Mouse (Mus musculus) CH12.LX (cell line): Measurements from ENCODE around the gene Asb9. TPM values are rescaled to one million over a fixed set of nuclear protein-coding genes. Genes with fewer than 3 reads are reported as not detected.

Experiments
- DNase-seq: peaks from one replicate; pipeline ENCODE4 v3.0.0-alpha.2; 2013; ENCODE audit errors: extremely low read depth
- H3K27ac ChIP-seq: 2 replicates; pipeline ENCODE4 v1.5.1; 2012; ENCODE audit warnings: low read depth, mild to moderate bottlenecking, control low read depth, moderate library complexity; ENCODE audit not compliant: insufficient read depth
- H3K27me3 ChIP-seq: replicated peaks from 2 replicates; pipeline ENCODE3; 2012; ENCODE audit warnings: inconsistent platforms
- H3K36me3 ChIP-seq, 2 experiments: replicated peaks in 1 of 2; 2 replicates each; pipeline versions ENCODE3 to v1.6.1; 2012; ENCODE audit warnings: inconsistent platforms in 1 of 2, low read length in 1 of 2, mild to moderate bottlenecking in 1 of 2, mixed read lengths in 1 of 2, moderate library complexity in 1 of 2; ENCODE audit not compliant: control insufficient read depth in 1 of 2, insufficient read depth in 1 of 2
- H3K4me1 ChIP-seq, 2 experiments: 2 replicates each; pipeline ENCODE4 v1.6.1; 2012; ENCODE audit warnings: inconsistent platforms in 1 of 2, moderate library complexity in 1 of 2; ENCODE audit not compliant: insufficient read depth in 2 of 2, control insufficient read depth in 1 of 2
- H3K4me2 ChIP-seq: 2 replicates; pipeline ENCODE4 v1.6.1; 2012; ENCODE audit warnings: low read depth, mild to moderate bottlenecking, control low read depth; ENCODE audit not compliant: poor library complexity, insufficient read depth, severe bottlenecking
- H3K4me3 ChIP-seq, 3 experiments: fragments of 150-350 bp in 1 of 3; sonication (generic) in 1 of 3; replicated peaks in 1 of 3; 2 replicates each; pipeline versions ENCODE3 to v1.5.1; 2011 to 2012; ENCODE audit warnings: low read depth in 2 of 3, low read length in 2 of 3, mild to moderate bottlenecking in 2 of 3, moderate library complexity in 2 of 3, control low read depth in 1 of 3, improper control_type of control experiment in 1 of 3, inconsistent platforms in 1 of 3, mixed read lengths in 1 of 3; ENCODE audit not compliant: poor library complexity in 1 of 3
- H3K79me2 ChIP-seq: replicated peaks from 2 replicates; pipeline ENCODE4 v1.6.1; 2012; ENCODE audit warnings: mild to moderate bottlenecking, moderate library complexity; ENCODE audit not compliant: control insufficient read depth, poor library complexity, insufficient read depth, severe bottlenecking; ENCODE audit errors: extremely low read depth
- H3K9ac ChIP-seq: 2 replicates; pipeline ENCODE4 v1.6.1; 2012; ENCODE audit warnings: low read depth, mild to moderate bottlenecking, control low read depth, moderate library complexity; ENCODE audit not compliant: insufficient read depth
- H3K9me3 ChIP-seq: replicated peaks from 2 replicates; pipeline ENCODE3; 2012; ENCODE audit warnings: low read length, inconsistent platforms, mixed read lengths
- CHD2 ChIP-seq: IDR thresholded peaks from 2 replicates; pipeline ENCODE4 v1.6.1; 2011; ENCODE audit warnings: low read length, improper control_type of control experiment
- CTCF ChIP-seq, 2 experiments: IDR thresholded peaks in 1 of 2; conservative IDR thresholded peaks in 1 of 2; 2 replicates each; pipeline ENCODE4 v1.5.1; 2011 to 2012; ENCODE audit warnings: low read depth in 2 of 2, low read length in 2 of 2, improper control_type of control experiment in 1 of 2, inconsistent platforms in 1 of 2, mild to moderate bottlenecking in 1 of 2, moderate library complexity in 1 of 2
- E2F4 ChIP-seq: IDR thresholded peaks from 2 replicates; pipeline ENCODE4 v1.6.1; 2011; ENCODE audit warnings: low read depth, low read length, improper control_type of control experiment; ENCODE audit not compliant: insufficient replicate concordance
- HCFC1 ChIP-seq: IDR thresholded peaks from 2 replicates; pipeline ENCODE4 v1.6.1; 2012; ENCODE audit warnings: low read depth, mild to moderate bottlenecking, inconsistent platforms, low read length, improper control_type of control experiment
- JUN ChIP-seq: IDR thresholded peaks from 2 replicates; pipeline ENCODE4 v1.6.1; 2011; ENCODE audit warnings: low read depth, mild to moderate bottlenecking, low read length, improper control_type of control experiment, moderate library complexity; ENCODE audit not compliant: insufficient read depth
- MAFK ChIP-seq: IDR thresholded peaks from 2 replicates; pipeline ENCODE4 v1.6.1; 2011; ENCODE audit warnings: low read length, improper control_type of control experiment; ENCODE audit not compliant: insufficient replicate concordance
- MAX ChIP-seq: IDR thresholded peaks from 2 replicates; pipeline ENCODE4 v1.6.1; 2011; ENCODE audit warnings: low read length, improper control_type of control experiment
- MEF2A ChIP-seq: IDR thresholded peaks from 2 replicates; pipeline ENCODE4 v1.6.1; 2014; ENCODE audit warnings: low read depth, mild to moderate bottlenecking, inconsistent platforms, low read length, improper control_type of control experiment, borderline replicate concordance
- NELFE ChIP-seq: IDR thresholded peaks from 2 replicates; pipeline ENCODE4 v1.6.1; 2011; ENCODE audit warnings: low read depth, low read length, improper control_type of control experiment
- RAD21 ChIP-seq: IDR thresholded peaks from 2 replicates; pipeline ENCODE4 v1.6.1; 2011; ENCODE audit warnings: low read depth, mild to moderate bottlenecking, low read length, improper control_type of control experiment, moderate library complexity
- RCOR1 ChIP-seq: conservative IDR thresholded peaks from 2 replicates; pipeline ENCODE4 v1.6.1; 2012; ENCODE audit warnings: low read depth, mild to moderate bottlenecking, inconsistent platforms, low read length, improper control_type of control experiment
- SMC3 ChIP-seq: IDR thresholded peaks from 2 replicates; pipeline ENCODE4 v1.6.1; 2011; ENCODE audit warnings: low read depth, low read length, improper control_type of control experiment
- TBP ChIP-seq: conservative IDR thresholded peaks from 2 replicates; pipeline ENCODE4 v1.6.1; 2011; ENCODE audit warnings: low read depth, low read length, improper control_type of control experiment
- USF1 ChIP-seq: IDR thresholded peaks from 2 replicates; pipeline ENCODE4 v1.6.1; 2014; ENCODE audit warnings: low read depth, mild to moderate bottlenecking, inconsistent platforms, low read length, improper control_type of control experiment
- ZNF384 ChIP-seq: IDR thresholded peaks from 2 replicates; pipeline ENCODE4 v1.6.1; 2012; ENCODE audit warnings: low read depth, low read length, improper control_type of control experiment, inconsistent platforms
- dilution Hi-C: fragments of 300-500 bp; cut with MboI; formaldehyde crosslinking; loops from 2 replicates; pipeline ENCODE4 v1.14.3; 2020; ENCODE audit warnings: low sequenced_read_pairs; ENCODE audit not compliant: extremely low pct_unique_long_range_greater_than_20kb, extremely low pct_ligation_motif_present
- in situ Hi-C: fragments of 300-500 bp; cut with MboI; formaldehyde crosslinking; loops from 3 replicates; pipeline ENCODE4 v1.14.3; 2019; ENCODE audit warnings: low sequenced_read_pairs, low pct_ligation_motif_present, low pct_unique_long_range_greater_than_20kb, mixed read lengths
- polyA plus RNA-seq: library from polyadenylated mRNA; unstranded; fragments of >175 nt; gene quantifications from 2 replicates; pipeline ENCODE4 v1.2.1, GENCODE M21; 2012; ENCODE audit warnings: low read depth; ENCODE audit not compliant: insufficient read length
- total RNA-seq, 2 experiments: library from RNA; depleted of rRNA; stranded (reverse); fragments of 300-350 nt in 1 of 2; fragments of >200 nt in 1 of 2; gene quantifications; 2 replicates each; pipeline ENCODE4 v1.2.3; 2012 to 2014

Asb9 gene
- total and polyA plus RNA-seq, 3 experiments: not detected

DNA sequence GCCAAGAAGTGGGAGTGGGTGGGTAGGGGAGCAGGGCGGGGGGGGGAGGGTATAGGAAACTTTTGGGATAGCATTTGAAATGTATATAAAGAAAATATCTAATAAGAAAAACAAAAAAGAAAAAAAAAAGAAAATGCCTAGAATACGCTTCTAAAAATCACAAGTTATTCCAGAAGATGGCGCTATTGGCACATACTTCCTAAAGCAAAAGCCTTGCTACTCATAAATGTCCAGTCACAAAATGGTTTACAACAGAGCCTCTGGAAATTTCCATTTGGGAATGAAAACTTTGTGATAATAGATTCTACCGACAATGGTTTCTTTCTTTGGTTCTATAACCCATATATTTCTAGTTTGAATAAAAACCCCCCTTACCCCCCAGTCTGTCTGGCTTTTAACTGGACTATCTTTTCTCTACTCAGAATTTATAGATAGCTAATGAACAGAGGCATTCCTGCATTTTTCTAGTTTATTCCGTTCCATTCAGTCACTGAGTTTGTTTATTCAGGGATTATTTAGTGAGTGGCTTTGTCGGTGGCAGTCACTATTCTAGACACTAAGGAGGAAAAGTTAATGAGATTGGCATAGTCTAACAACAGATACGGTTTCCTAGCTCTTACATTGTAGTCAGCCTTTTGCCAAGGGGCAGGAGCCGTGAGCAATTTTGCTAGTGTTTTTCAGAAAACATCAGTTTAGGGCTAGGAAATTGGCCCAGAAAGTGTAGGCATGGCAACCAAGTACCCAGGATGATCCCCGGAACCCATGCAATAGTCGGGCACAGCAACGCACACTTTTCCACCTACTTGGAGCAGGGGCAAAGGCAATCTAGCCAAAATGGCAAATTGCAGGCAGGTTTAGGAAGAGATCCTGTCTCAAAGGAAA is 35.5 kb downstream of the Asb9 start:
- no peaks in the 10 kb centered on the region for H3K4me1 ChIP-seq
- no peaks in the 10 kb centered on the region for H3K9me3 ChIP-seq
- H3K9ac ChIP-seq: no peak overlapping the region
- no peaks in the 10 kb centered on the region for H3K36me3 ChIP-seq
- H3K27ac ChIP-seq: no peak overlapping the region
- dilution Hi-C loops: no loop called here
- no peaks in the 10 kb centered on the region for H3K79me2 ChIP-seq
- peak; percentile 46 for DNase-seq
- in situ Hi-C loops: no loop called here
- TF ChIP-seq MEF2A (no peak), CTCF (conservative IDR thresholded peaks at IDR 0.05 in 1 of 2, IDR thresholded peaks at IDR 0.05 in 1 of 2; ENCODE audit: low read depth in 2 of 2, low read length in 2 of 2) (peak in 1 of 2 experiments; percentile 57; a peak in 2 of 4 replicates), ZNF384 (peak; percentile 69), SMC3 (peak; percentile 23), RAD21 (peak; percentile 68), HCFC1 (no peak), USF1 (no peak)
- H3K4me2 ChIP-seq: no peak overlapping the region
- H3K4me3 ChIP-seq: no peak overlapping the region
- no peaks in the 10 kb centered on the region for H3K27me3 ChIP-seq

- Histone ChIP-seq H3K4me1 (no peaks in the 10 kb centered on the region), H3K27me3 (no peaks in the 10 kb centered on the region), H3K9me3 (no peaks in the 10 kb centered on the region), H3K4me2 (no peak overlapping the region), H3K27ac (no peak overlapping the region), H3K4me3 (no peak overlapping the region), H3K36me3 (no peaks in the 10 kb centered on the region), H3K79me2 (no peaks in the 10 kb centered on the region), H3K9ac (no peak overlapping the region)
- no peak for DNase-seq
- dilution Hi-C loops: no loop called here
- in situ Hi-C loops: no loop called here
- no peak for TF ChIP-seq CHD2
- no peak for TF ChIP-seq RCOR1
- no peak for TF ChIP-seq USF1
- TF ChIP-seq JUN: no peak
- no peak for TF ChIP-seq NELFE
- no peak for TF ChIP-seq TBP
- TF ChIP-seq MAFK: no peak
- no peak for TF ChIP-seq E2F4
- no peak for TF ChIP-seq MAX
These were observed 64.1 kb downstream of the Asb9 start for GRCm38 (mm10) chrX:164570195-164570594.
